Mouse (Mus musculus): ENCODE results near the gene Slc41a3. TPM values are rescaled to one million over a fixed set of nuclear protein-coding genes. Genes with fewer than 3 reads are reported as not detected.
A peak's percentile ranks its signal among the peaks of the same experiment; 100 is the strongest.
"Not testable (repeated sequence)": the region's sequence is repeated elsewhere in the genome, so short reads cannot be mapped to it uniquely, and the experiment has no call there.

Gene Slc41a3
- polyA plus RNA-seq, 1 experiment: 16.6 TPM

- Histone ChIP-seq H3K27me3 (ENCODE audit: control insufficient read depth) (no peaks in the 10 kb centered on the region), H3K4me1 (ENCODE audit: control insufficient read depth) (peaks cover 98% of the 10 kb centered on the region), H3K4me3 (replicated peaks) (peak overlapping the region; percentile 72), H3K36me3 (ENCODE audit: control insufficient read depth) (peaks cover 94% of the 10 kb centered on the region), H3K9me3 (ENCODE audit: control insufficient read depth, low read length) (no peaks in the 10 kb centered on the region)
- no peak for TF ChIP-seq TAL1 (IDR thresholded peaks at IDR 0.05; ENCODE audit: low read length)
Measured at GRCm38 (mm10) chr6:90624733-90625132, 20.2 kb downstream of the Slc41a3 start.

GRCm38 (mm10) chr6:90625207-90625994 lies 20.9 kb downstream of the Slc41a3 start:
- peaks cover 95% of the 10 kb centered on the region for H3K36me3 ChIP-seq (ENCODE audit: control insufficient read depth)
- H3K4me1 ChIP-seq (ENCODE audit: control insufficient read depth): peaks cover 98% of the 10 kb centered on the region
- H3K4me3 ChIP-seq (replicated peaks): peak overlapping the region; percentile 72
- H3K27me3 ChIP-seq (ENCODE audit: control insufficient read depth): no peaks in the 10 kb centered on the region
- no peaks in the 10 kb centered on the region for H3K9me3 ChIP-seq (ENCODE audit: control insufficient read depth, low read length)
- TF ChIP-seq TAL1 (IDR thresholded peaks at IDR 0.05; ENCODE audit: low read length) (no peak), GATA1 (IDR thresholded peaks at IDR 0.05; ENCODE audit: low read length) (no peak)

- peaks cover 95% of the 10 kb centered on the region for H3K36me3 ChIP-seq (ENCODE audit: control insufficient read depth)
- no peak overlapping the region for H3K4me3 ChIP-seq (replicated peaks)
- H3K9me3 ChIP-seq (ENCODE audit: control insufficient read depth, low read length): peaks cover 6% of the 10 kb centered on the region
- no peak for TF ChIP-seq GATA1 (IDR thresholded peaks at IDR 0.05; ENCODE audit: low read length)
- TF ChIP-seq TAL1 (IDR thresholded peaks at IDR 0.05; ENCODE audit: low read length): no peak
- peaks cover 87% of the 10 kb centered on the region for H3K4me1 ChIP-seq (ENCODE audit: control insufficient read depth)
- no peaks in the 10 kb centered on the region for H3K27me3 ChIP-seq (ENCODE audit: control insufficient read depth)
Measured at GRCm38 (mm10) chr6:90627556-90627955, 23.0 kb downstream of the Slc41a3 start.

GRCm38 (mm10) chr6:90629506-90629905 lies 25.0 kb downstream of the Slc41a3 start:
- peaks cover 6% of the 10 kb centered on the region for H3K9me3 ChIP-seq (ENCODE audit: control insufficient read depth, low read length)
- H3K4me1 ChIP-seq (ENCODE audit: control insufficient read depth): peaks cover 83% of the 10 kb centered on the region
- no peak for TF ChIP-seq GATA1 (IDR thresholded peaks at IDR 0.05; ENCODE audit: low read length)
- TF ChIP-seq TAL1 (IDR thresholded peaks at IDR 0.05; ENCODE audit: low read length): no peak
- H3K27me3 ChIP-seq (ENCODE audit: control insufficient read depth): no peaks in the 10 kb centered on the region
- peaks cover 99% of the 10 kb centered on the region for H3K36me3 ChIP-seq (ENCODE audit: control insufficient read depth)
- no peak overlapping the region for H3K4me3 ChIP-seq (replicated peaks)

GRCm38 (mm10) chr6:90630427-90630826 lies 25.9 kb downstream of the Slc41a3 start:
- peaks cover 81% of the 10 kb centered on the region for H3K4me1 ChIP-seq (ENCODE audit: control insufficient read depth)
- TF ChIP-seq TAL1 (IDR thresholded peaks at IDR 0.05; ENCODE audit: low read length): no peak
- no peak for TF ChIP-seq GATA1 (IDR thresholded peaks at IDR 0.05; ENCODE audit: low read length)
- H3K27me3 ChIP-seq (ENCODE audit: control insufficient read depth): no peaks in the 10 kb centered on the region
- peaks cover 6% of the 10 kb centered on the region for H3K9me3 ChIP-seq (ENCODE audit: control insufficient read depth, low read length)
- peaks cover 99% of the 10 kb centered on the region for H3K36me3 ChIP-seq (ENCODE audit: control insufficient read depth)
- no peak overlapping the region for H3K4me3 ChIP-seq (replicated peaks)

GRCm38 (mm10) chr6:90632526-90632925 lies 28.0 kb downstream of the Slc41a3 start:
- Histone ChIP-seq H3K4me1 (ENCODE audit: control insufficient read depth) (peaks cover 61% of the 10 kb centered on the region), H3K36me3 (ENCODE audit: control insufficient read depth) (peaks cover 99% of the 10 kb centered on the region)
- not testable (repeated sequence) for H3K9me3 ChIP-seq (ENCODE audit: control insufficient read depth, low read length); H3K27me3 ChIP-seq (ENCODE audit: control insufficient read depth); H3K4me3 ChIP-seq (replicated peaks)

- Histone ChIP-seq H3K4me1 (ENCODE audit: control insufficient read depth) (peaks cover 38% of the 10 kb centered on the region), H3K4me3 (replicated peaks) (no peak overlapping the region), H3K36me3 (ENCODE audit: control insufficient read depth) (peaks cover 99% of the 10 kb centered on the region), H3K27me3 (ENCODE audit: control insufficient read depth) (no peaks in the 10 kb centered on the region), H3K9me3 (ENCODE audit: control insufficient read depth, low read length) (peaks cover 6% of the 10 kb centered on the region)
- TF ChIP-seq TAL1 (IDR thresholded peaks at IDR 0.05; ENCODE audit: low read length): no peak
Measured at GRCm38 (mm10) chr6:90635081-90635480, 30.6 kb downstream of the Slc41a3 start.

GRCm38 (mm10) chr6:90635611-90636010 lies 31.1 kb downstream of the Slc41a3 start:
- Histone ChIP-seq H3K4me1 (ENCODE audit: control insufficient read depth) (peaks cover 33% of the 10 kb centered on the region), H3K36me3 (ENCODE audit: control insufficient read depth) (peaks cover 99% of the 10 kb centered on the region)

GRCm38 (mm10) chr6:90643057-90643456 lies 38.5 kb downstream of the Slc41a3 start:
- TF ChIP-seq TAL1 (IDR thresholded peaks at IDR 0.05; ENCODE audit: low read length) (no peak), GATA1 (IDR thresholded peaks at IDR 0.05; ENCODE audit: low read length) (no peak)

More at GRCm38 (mm10) chr6:90635611-90636010, 31.1 kb downstream of the Slc41a3 start:
- TF ChIP-seq TAL1 (IDR thresholded peaks at IDR 0.05; ENCODE audit: low read length): no peak
- TF ChIP-seq GATA1 (IDR thresholded peaks at IDR 0.05; ENCODE audit: low read length): no peak
- Histone ChIP-seq H3K9me3 (ENCODE audit: control insufficient read depth, low read length) (peaks cover 6% of the 10 kb centered on the region), H3K4me3 (replicated peaks) (no peak overlapping the region), H3K27me3 (ENCODE audit: control insufficient read depth) (no peaks in the 10 kb centered on the region)

GRCm38 (mm10) chr6:90644965-90645364 lies 40.4 kb downstream of the Slc41a3 start:
- Histone ChIP-seq H3K9me3 (ENCODE audit: control insufficient read depth, low read length) (no peaks in the 10 kb centered on the region), H3K27me3 (ENCODE audit: control insufficient read depth) (no peaks in the 10 kb centered on the region), H3K4me3 (replicated peaks) (no peak overlapping the region), H3K4me1 (ENCODE audit: control insufficient read depth) (peaks cover 6% of the 10 kb centered on the region), H3K36me3 (ENCODE audit: control insufficient read depth) (peaks cover 70% of the 10 kb centered on the region)
- TF ChIP-seq GATA1 (IDR thresholded peaks at IDR 0.05; ENCODE audit: low read length) (no peak), TAL1 (IDR thresholded peaks at IDR 0.05; ENCODE audit: low read length) (no peak)

More at GRCm38 (mm10) chr6:90643057-90643456, 38.5 kb downstream of the Slc41a3 start:
- no peak overlapping the region for H3K4me3 ChIP-seq (replicated peaks)
- H3K36me3 ChIP-seq (ENCODE audit: control insufficient read depth): peaks cover 89% of the 10 kb centered on the region
- no peaks in the 10 kb centered on the region for H3K27me3 ChIP-seq (ENCODE audit: control insufficient read depth)
- no peaks in the 10 kb centered on the region for H3K9me3 ChIP-seq (ENCODE audit: control insufficient read depth, low read length)
- peaks cover 8% of the 10 kb centered on the region for H3K4me1 ChIP-seq (ENCODE audit: control insufficient read depth)

Data from erythroblast, embryonic 14.5 days (primary cell).